Mouse (Mus musculus) embryonic fibroblast, embryonic 13.5 days (primary cell): Measurements from ENCODE around the gene Itgav.

Source experiments
- CTCF ChIP-seq: IDR thresholded peaks from 2 replicates; pipeline ENCODE4 v1.5.1; 2011; ENCODE audit warnings: mild to moderate bottlenecking, control low read depth, low read length, moderate library complexity, borderline replicate concordance; ENCODE audit not compliant: insufficient read depth
- POLR2A ChIP-seq: IDR thresholded peaks from 2 replicates; pipeline ENCODE4 v1.6.1; 2011; ENCODE audit warnings: low read depth, mild to moderate bottlenecking, control low read depth, low read length, moderate library complexity

DNA sequence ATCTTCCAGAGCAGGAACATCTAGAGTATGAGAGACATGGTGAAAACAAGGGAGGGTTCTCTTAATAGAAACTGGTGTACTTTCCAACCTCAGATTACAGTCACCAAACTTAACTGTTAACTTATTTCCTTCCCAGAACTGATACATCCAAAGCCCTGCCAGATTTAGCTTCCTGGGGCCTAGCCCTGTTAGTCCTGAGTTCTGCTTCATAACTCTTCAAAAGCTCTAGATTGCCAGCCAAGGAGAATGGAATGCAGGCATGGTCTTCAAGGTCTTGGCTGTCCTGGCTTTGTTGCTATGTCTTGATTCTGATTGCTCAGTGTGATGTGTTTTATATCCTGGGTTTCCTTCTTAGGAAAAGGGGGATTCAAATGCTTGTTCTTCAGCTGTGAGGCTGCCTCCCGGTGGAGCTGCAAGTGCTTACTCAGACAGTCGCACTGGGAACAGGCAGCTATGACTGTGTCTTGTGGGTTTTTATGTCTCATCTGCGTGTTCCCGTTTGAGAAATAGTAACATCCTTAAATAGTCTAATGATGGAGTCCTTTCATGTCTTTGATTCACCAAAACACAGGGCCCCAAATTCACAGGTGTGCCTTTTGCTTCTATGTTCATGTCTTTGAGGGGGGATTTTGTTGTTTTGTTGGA lies 47.8 kb upstream of the Itgav start:
- TF ChIP-seq CTCF: no peak
- no peak for TF ChIP-seq POLR2A
